Mouse (Mus musculus): Measurements from ENCODE around the gene Dlgap4. TPM values are rescaled to one million over a fixed set of nuclear protein-coding genes. Genes with fewer than 3 reads are reported as not detected.
A peak's percentile ranks its signal among the peaks of the same experiment; 100 is the strongest.

Gene Dlgap4
- polyA plus RNA-seq, 1 experiment from 2014 or later: 68.5 TPM

- Histone ChIP-seq H3K9me3 (ENCODE audit: low read length) (no peaks in the 10 kb centered on the region), H3K27ac (ENCODE audit: low read length) (no peak overlapping the region), H3K36me3 (ENCODE audit: insufficient read depth, low read length) (no peaks in the 10 kb centered on the region), H3K4me1 (ENCODE audit: insufficient read depth, low read length) (no peaks in the 10 kb centered on the region), H3K27me3 (ENCODE audit: insufficient read depth, low read length) (no peaks in the 10 kb centered on the region), H3K4me3 (ENCODE audit: low read length) (no peak overlapping the region), H3K9ac (replicated peaks; ENCODE audit: low read length) (no peak overlapping the region), H3K4me2 (replicated peaks; ENCODE audit: low read depth, low read length) (no peak overlapping the region)
- 46% methylated on average over 14 of the region's 14 CpGs for WGBS
- no peak for ATAC-seq (ENCODE audit: low FRiP score, low TSS enrichment)
These were observed 28.6 kb upstream of the Dlgap4 start for GRCm38 (mm10) chr2:156584797-156585471.

DNA sequence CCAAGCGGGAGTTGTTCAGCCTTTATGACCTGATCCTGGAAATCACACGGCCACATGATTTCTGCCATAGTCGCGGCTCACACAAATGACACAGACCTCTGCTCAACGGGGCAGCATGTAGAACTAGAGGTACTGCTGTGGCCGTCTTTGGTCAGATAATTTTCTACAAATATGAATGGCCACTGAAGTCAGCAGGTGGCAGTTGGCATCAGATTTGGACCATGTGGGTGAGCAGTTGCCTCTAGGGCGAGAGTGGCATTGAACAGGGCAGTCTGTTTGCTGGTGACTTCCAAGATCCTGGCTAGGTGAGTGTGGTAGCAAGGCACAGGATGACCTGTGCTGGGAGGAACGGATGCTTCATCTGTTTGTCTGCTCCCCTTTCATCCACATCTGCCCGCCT, 24.0 kb upstream of the Dlgap4 start:
- Histone ChIP-seq H3K36me3 (ENCODE audit: insufficient read depth, low read length) (no peaks in the 10 kb centered on the region), H3K4me3 (ENCODE audit: low read length) (no peak overlapping the region), H3K4me1 (ENCODE audit: insufficient read depth, low read length) (no peaks in the 10 kb centered on the region), H3K27ac (ENCODE audit: low read length) (no peak overlapping the region), H3K9ac (replicated peaks; ENCODE audit: low read length) (no peak overlapping the region), H3K27me3 (ENCODE audit: insufficient read depth, low read length) (no peaks in the 10 kb centered on the region), H3K9me3 (ENCODE audit: low read length) (no peaks in the 10 kb centered on the region), H3K4me2 (replicated peaks; ENCODE audit: low read depth, low read length) (no peak overlapping the region)
- no peak for ATAC-seq (ENCODE audit: low FRiP score, low TSS enrichment)
- WGBS: 87% methylated on average over 9 of the region's 9 CpGs

DNA sequence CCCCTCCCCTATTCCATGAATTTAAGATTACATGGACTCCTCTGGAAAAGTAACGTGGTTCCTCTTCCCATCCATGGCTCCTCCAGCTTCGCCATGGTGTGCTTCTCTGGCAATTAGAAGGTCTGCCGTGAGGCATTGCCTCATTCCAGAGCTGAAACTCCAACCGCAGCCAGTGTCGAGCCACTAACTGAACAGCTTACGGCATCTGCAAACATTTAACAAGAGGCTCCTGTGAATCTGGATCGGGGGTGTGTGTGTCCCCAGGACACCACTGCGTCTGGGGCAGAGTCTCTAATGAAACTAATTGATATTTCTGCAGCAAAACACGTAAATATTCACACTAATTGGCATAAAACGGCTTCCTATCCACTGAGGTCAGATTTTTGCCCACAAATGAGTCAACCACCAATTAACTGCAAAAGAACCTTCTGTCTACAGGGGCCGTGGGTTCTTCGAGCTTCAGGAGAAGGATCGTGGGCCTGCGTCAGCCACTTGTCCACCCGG, 18.5 kb upstream of the Dlgap4 start:
- Histone ChIP-seq H3K9ac (replicated peaks; ENCODE audit: low read length) (no peak overlapping the region), H3K9me3 (ENCODE audit: low read length) (no peaks in the 10 kb centered on the region), H3K27ac (ENCODE audit: low read length) (no peak overlapping the region), H3K4me2 (replicated peaks; ENCODE audit: low read depth, low read length) (no peak overlapping the region), H3K4me1 (ENCODE audit: insufficient read depth, low read length) (no peaks in the 10 kb centered on the region), H3K4me3 (ENCODE audit: low read length) (no peak overlapping the region), H3K27me3 (ENCODE audit: insufficient read depth, low read length) (no peaks in the 10 kb centered on the region), H3K36me3 (ENCODE audit: insufficient read depth, low read length) (no peaks in the 10 kb centered on the region)
- 72% methylated on average over 15 of the region's 15 CpGs for WGBS
- ATAC-seq (ENCODE audit: low FRiP score, low TSS enrichment): no peak

- Histone ChIP-seq H3K27ac (ENCODE audit: low read length) (no peak overlapping the region), H3K4me2 (replicated peaks; ENCODE audit: low read depth, low read length) (no peak overlapping the region), H3K4me3 (ENCODE audit: low read length) (no peak overlapping the region), H3K27me3 (ENCODE audit: insufficient read depth, low read length) (no peaks in the 10 kb centered on the region), H3K9me3 (ENCODE audit: low read length) (no peaks in the 10 kb centered on the region), H3K36me3 (ENCODE audit: insufficient read depth, low read length) (no peaks in the 10 kb centered on the region), H3K4me1 (ENCODE audit: insufficient read depth, low read length) (no peaks in the 10 kb centered on the region), H3K9ac (replicated peaks; ENCODE audit: low read length) (no peak overlapping the region)
- 80% methylated on average over 7 of the region's 7 CpGs for WGBS
- ATAC-seq (ENCODE audit: low FRiP score, low TSS enrichment): no peak
These were observed 10.9 kb upstream of the Dlgap4 start for GRCm38 (mm10) chr2:156602581-156602980.

GRCm38 (mm10) chr2:156603671-156604070, 9.8 kb upstream of the Dlgap4 start:
- H3K4me3 ChIP-seq (ENCODE audit: low read length): no peak overlapping the region
- 0 out of 2 replicates have a peak, but pooled peaks cover under 1% of the 10 kb centered on the region for H3K27me3 ChIP-seq (ENCODE audit: insufficient read depth, low read length)
- no peak overlapping the region for H3K4me2 ChIP-seq (replicated peaks; ENCODE audit: low read depth, low read length)
- no peak overlapping the region for H3K9ac ChIP-seq (replicated peaks; ENCODE audit: low read length)
- H3K36me3 ChIP-seq (ENCODE audit: insufficient read depth, low read length): no peaks in the 10 kb centered on the region
- no peak overlapping the region for H3K27ac ChIP-seq (ENCODE audit: low read length)
- no peaks in the 10 kb centered on the region for H3K4me1 ChIP-seq (ENCODE audit: insufficient read depth, low read length)
- ATAC-seq (ENCODE audit: low FRiP score, low TSS enrichment): no peak
- WGBS: 79% methylated on average over 9 of the region's 9 CpGs
- H3K9me3 ChIP-seq (ENCODE audit: low read length): no peaks in the 10 kb centered on the region

- Histone ChIP-seq H3K36me3 (ENCODE audit: insufficient read depth, low read length) (no peaks in the 10 kb centered on the region), H3K4me2 (replicated peaks; ENCODE audit: low read depth, low read length) (no peak overlapping the region), H3K9me3 (ENCODE audit: low read length) (no peaks in the 10 kb centered on the region), H3K27ac (ENCODE audit: low read length) (no peak overlapping the region), H3K4me3 (ENCODE audit: low read length) (no peak overlapping the region), H3K9ac (replicated peaks; ENCODE audit: low read length) (no peak overlapping the region), H3K4me1 (ENCODE audit: insufficient read depth, low read length) (no peaks in the 10 kb centered on the region), H3K27me3 (ENCODE audit: insufficient read depth, low read length) (peaks cover 9% of the 10 kb centered on the region)
- WGBS: 58% methylated on average over 3 of the region's 3 CpGs
- ATAC-seq (ENCODE audit: low FRiP score, low TSS enrichment): no peak
These were observed 8.4 kb upstream of the Dlgap4 start for GRCm38 (mm10) chr2:156605144-156605543.

DNA sequence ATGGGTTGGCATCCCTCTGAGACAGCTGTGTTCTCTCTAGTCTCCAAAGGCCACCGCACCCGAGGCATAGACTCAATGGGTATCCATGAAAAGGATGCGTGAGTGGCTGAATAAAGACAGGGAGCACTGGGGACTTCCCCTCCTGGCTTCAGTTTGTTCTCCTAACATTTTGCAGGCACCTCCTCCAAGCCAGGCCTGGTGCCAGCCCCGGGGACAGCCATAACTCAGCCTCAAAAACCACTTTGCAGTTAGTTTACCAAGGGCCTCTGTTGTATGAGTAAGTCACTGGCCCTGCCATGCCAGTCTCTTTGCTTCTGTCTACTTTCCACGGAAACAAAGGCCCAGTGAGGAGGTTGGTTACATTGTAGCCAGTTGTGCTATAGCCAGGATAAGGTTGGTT, 7.5 kb upstream of the Dlgap4 start:
- 71% methylated on average over 5 of the region's 5 CpGs for WGBS
- H3K27ac ChIP-seq (ENCODE audit: low read length): no peak overlapping the region
- H3K9ac ChIP-seq (replicated peaks; ENCODE audit: low read length): no peak overlapping the region
- peaks cover 14% of the 10 kb centered on the region for H3K27me3 ChIP-seq (ENCODE audit: insufficient read depth, low read length)
- no peak for ATAC-seq (ENCODE audit: low FRiP score, low TSS enrichment)
- no peaks in the 10 kb centered on the region for H3K4me1 ChIP-seq (ENCODE audit: insufficient read depth, low read length)
- H3K36me3 ChIP-seq (ENCODE audit: insufficient read depth, low read length): no peaks in the 10 kb centered on the region
- H3K4me2 ChIP-seq (replicated peaks; ENCODE audit: low read depth, low read length): no peak overlapping the region
- no peaks in the 10 kb centered on the region for H3K9me3 ChIP-seq (ENCODE audit: low read length)
- H3K4me3 ChIP-seq (ENCODE audit: low read length): no peak overlapping the region

GRCm38 (mm10) chr2:156613081-156613540, 394 bp upstream of the Dlgap4 start:
- Histone ChIP-seq H3K27me3 (ENCODE audit: insufficient read depth, low read length) (peaks cover 68% of the 10 kb centered on the region), H3K27ac (ENCODE audit: low read length) (no peak overlapping the region), H3K4me2 (replicated peaks; ENCODE audit: low read depth, low read length) (peak overlapping the region; percentile 99), H3K4me1 (ENCODE audit: insufficient read depth, low read length) (peaks cover 14% of the 10 kb centered on the region), H3K9me3 (ENCODE audit: low read length) (no peaks in the 10 kb centered on the region), H3K9ac (replicated peaks; ENCODE audit: low read length) (peak overlapping the region; percentile 68), H3K4me3 (ENCODE audit: low read length) (peak overlapping the region; percentile 62), H3K36me3 (ENCODE audit: insufficient read depth, low read length) (no peaks in the 10 kb centered on the region)
- WGBS: under 1% methylated on average over 41 of the region's 41 CpGs
- peak; percentile 14; the same call in 1 of the 2 replicates for ATAC-seq (ENCODE audit: low FRiP score, low TSS enrichment)

- H3K4me3 ChIP-seq (ENCODE audit: low read length): peak overlapping the region; percentile 62
- peaks cover 66% of the 10 kb centered on the region for H3K27me3 ChIP-seq (ENCODE audit: insufficient read depth, low read length)
- 0% methylated on average over 18 of the region's 18 CpGs for WGBS
- peak overlapping the region; percentile 68 for H3K9ac ChIP-seq (replicated peaks; ENCODE audit: low read length)
- H3K9me3 ChIP-seq (ENCODE audit: low read length): no peaks in the 10 kb centered on the region
- ATAC-seq (ENCODE audit: low FRiP score, low TSS enrichment): no peak
- H3K4me2 ChIP-seq (replicated peaks; ENCODE audit: low read depth, low read length): peak overlapping the region; percentile 99
- no peak overlapping the region for H3K27ac ChIP-seq (ENCODE audit: low read length)
- no peaks in the 10 kb centered on the region for H3K36me3 ChIP-seq (ENCODE audit: insufficient read depth, low read length)
- H3K4me1 ChIP-seq (ENCODE audit: insufficient read depth, low read length): peaks cover 14% of the 10 kb centered on the region
These were observed 702 bp downstream of the Dlgap4 start for GRCm38 (mm10) chr2:156614258-156614556.
